Mouse (Mus musculus) G1E (cell line): ENCODE results near the gene Ddx1.

ENCODE experiments used
- CTCF ChIP-seq: IDR thresholded peaks from 2 replicates; pipeline ENCODE4 v1.5.1; 2012; ENCODE audit warnings: low read depth, low read length, inconsistent platforms, mixed read lengths
- GATA1 ChIP-seq: IDR thresholded peaks from 2 replicates; pipeline ENCODE4 v1.6.1; 2012; ENCODE audit warnings: borderline replicate concordance, low read length, inconsistent platforms, mixed read lengths
- POLR2AphosphoS5 ChIP-seq: IDR thresholded peaks from 2 replicates; pipeline ENCODE4 v1.6.1; 2012; ENCODE audit warnings: low read depth, low read length, inconsistent platforms; ENCODE audit not compliant: insufficient replicate concordance

DNA sequence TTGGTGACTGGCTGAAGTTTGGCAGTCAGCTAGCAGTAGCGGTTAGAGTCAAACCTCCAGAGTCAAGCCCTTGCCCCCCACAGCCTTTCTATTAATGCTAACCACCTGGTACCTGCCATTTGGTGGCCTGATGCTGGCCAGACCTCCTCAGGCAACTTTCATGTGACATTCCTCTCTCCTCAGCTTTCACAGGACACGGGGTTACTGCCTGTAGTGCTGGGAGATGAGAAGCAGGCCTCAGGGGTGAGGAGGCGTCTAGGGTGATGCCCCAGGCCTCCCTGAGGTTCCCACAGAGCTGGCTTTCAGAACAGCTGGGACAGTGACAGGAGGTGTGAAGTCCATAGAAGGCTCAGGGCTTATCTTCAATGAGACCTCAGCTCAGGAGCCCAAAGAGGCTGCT lies 50.9 kb downstream of the Ddx1 start:
- no peak for TF ChIP-seq CTCF
- TF ChIP-seq GATA1 = no peak
- no peak for TF ChIP-seq POLR2AphosphoS5
